Mouse (Mus musculus): Measurements from ENCODE around the gene Scml4. TPM values are rescaled to one million over a fixed set of nuclear protein-coding genes. Genes with fewer than 3 reads are reported as not detected.

The Scml4 gene
- total RNA-seq, 2 experiments from 2014 or later: 2.2 to 3.4 TPM

GRCm38 (mm10) chr10:42940193-42941050 lies 80.3 kb downstream of the Scml4 start:
- intact Hi-C loops (cut with DNase I): loop anchor here (5.0 kb wide), 2 partner anchors 78 to 243 kb away; partner anchors contain the start of gene Scml4
- DNase-seq (ENCODE audit: low spot score in 2 of 2): no peak

- intact Hi-C loops (cut with DNase I): loop anchor here (5.0 kb wide), 2 partner anchors 79 to 244 kb away; partner anchors contain the start of gene Scml4
Observed at GRCm38 (mm10) chr10:42941278-42941677, 81.1 kb downstream of the Scml4 start.

GRCm38 (mm10) chr10:42941697-42942221 lies 81.6 kb downstream of the Scml4 start:
- peak; percentile 51 to 56 for DNase-seq (ENCODE audit: low spot score in 2 of 2)
- intact Hi-C loops (cut with DNase I): loop anchor here (1.0 to 5.0 kb wide), 3 partner anchors 79 to 244 kb away; partner anchors contain the start of gene Scml4

More at GRCm38 (mm10) chr10:42941278-42941677, 81.1 kb downstream of the Scml4 start:
- no peak for DNase-seq (ENCODE audit: low spot score in 2 of 2)

DNA sequence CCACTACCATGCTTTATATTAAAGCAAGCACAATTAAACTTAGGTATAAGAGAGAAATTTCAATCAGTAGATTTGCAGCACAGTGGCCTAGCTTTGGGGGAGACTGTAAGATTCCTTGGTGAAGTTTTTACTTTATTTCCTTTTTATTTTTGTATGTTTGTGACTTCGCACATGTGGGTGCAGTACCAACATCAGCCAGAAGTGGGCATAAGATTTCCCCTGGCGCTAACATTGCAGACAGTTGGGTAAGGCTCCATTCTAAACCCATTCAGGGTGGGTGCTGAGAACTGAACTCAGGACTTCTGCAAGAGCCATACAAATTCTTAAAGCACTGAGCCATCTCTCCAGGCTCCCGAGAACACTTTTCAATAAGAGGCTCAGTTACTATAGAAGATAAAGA lies 82.1 kb downstream of the Scml4 start:
- intact Hi-C loops (cut with DNase I): loop anchor here (1.0 to 5.0 kb wide), 3 partner anchors 80 to 245 kb away; partner anchors contain the start of gene Scml4

DNA sequence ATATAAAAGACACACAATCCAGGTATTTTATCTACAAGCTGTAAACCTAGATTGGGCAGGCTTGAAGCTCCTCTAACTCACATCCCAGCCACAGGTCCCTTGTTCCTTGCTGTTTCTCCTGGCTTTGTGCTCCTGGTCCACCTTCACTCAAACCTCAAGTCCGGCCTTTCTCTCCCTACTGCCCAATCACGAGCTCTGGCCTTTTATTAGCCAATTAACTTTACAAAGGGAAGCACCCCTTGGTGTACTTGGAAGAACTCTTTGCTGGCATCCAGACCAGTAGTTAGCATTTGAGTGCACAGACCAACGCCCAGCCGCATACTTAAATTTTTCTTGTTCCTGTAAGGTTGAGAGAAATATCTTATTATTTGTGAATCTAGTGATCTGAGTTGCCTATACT lies 85.1 kb downstream of the Scml4 start:
- no peak for DNase-seq (ENCODE audit: low spot score in 2 of 2)
- intact Hi-C loops (cut with DNase I): no loop called here

More for the DNA sequence above, 82.1 kb downstream of the Scml4 start:
- DNase-seq (ENCODE audit: low spot score in 2 of 2): no peak

- intact Hi-C loops (cut with DNase I): no loop called here
- no peak for DNase-seq (ENCODE audit: low spot score in 2 of 2)
Observed at GRCm38 (mm10) chr10:42947336-42947735, 87.2 kb downstream of the Scml4 start.

- no peak for DNase-seq (ENCODE audit: low spot score in 2 of 2)
- intact Hi-C loops (cut with DNase I): loop anchor here (10.0 kb wide), 1 partner anchor 514 kb away; no protein-coding TSS in a partner anchor
Observed at GRCm38 (mm10) chr10:42950252-42950751, 90.1 kb downstream of the Scml4 start.

GRCm38 (mm10) chr10:42951078-42952045 lies 91.2 kb downstream of the Scml4 start:
- intact Hi-C loops (cut with DNase I): loop anchor here (10.0 kb wide), 1 partner anchor 513 kb away; no protein-coding TSS in a partner anchor
- no peak for DNase-seq (ENCODE audit: low spot score in 2 of 2)

DNA sequence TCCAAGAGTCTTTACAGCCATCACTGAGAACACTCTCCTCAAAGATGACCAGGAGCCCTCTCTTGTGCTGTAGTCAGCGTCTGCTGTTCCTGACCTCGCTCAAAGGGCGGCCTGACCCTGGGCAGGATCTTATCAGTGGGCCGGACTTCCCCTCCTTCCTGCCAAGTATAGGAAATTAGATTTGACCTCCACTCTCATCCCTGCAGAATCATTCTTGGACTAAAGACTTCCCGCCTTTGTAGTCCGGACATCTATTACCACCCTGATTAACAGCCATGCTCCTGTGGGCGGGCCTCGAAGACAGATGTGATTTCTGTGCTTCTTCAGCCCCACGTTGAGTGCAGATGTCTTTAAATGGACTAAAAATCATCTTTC lies 91.9 kb downstream of the Scml4 start:
- no peak for DNase-seq (ENCODE audit: low spot score in 2 of 2)
- intact Hi-C loops (cut with DNase I): loop anchor here (10.0 kb wide), 1 partner anchor 513 kb away; no protein-coding TSS in a partner anchor

DNA sequence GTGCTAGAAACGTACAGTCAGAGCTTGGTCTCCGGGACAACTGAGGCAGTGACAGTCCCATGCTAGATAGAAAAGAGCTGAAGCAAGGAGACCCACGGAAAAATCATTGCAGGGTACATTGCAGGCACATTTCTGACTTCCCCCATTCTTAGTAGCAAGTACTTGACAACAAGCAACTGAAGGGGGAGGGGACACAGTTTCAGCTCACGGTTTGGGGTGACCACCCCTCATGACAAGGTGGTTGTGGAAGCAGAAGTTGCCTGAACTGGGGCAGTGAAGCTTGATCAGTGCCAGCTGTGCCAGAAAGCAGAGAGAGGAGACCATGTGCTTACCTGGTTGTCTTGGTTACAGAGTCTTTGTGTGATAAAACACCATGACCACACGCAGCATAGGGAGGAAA lies 93.4 kb downstream of the Scml4 start:
- intact Hi-C loops (cut with DNase I): loop anchor here (10.0 kb wide), 1 partner anchor 511 kb away; no protein-coding TSS in a partner anchor
- DNase-seq (ENCODE audit: low spot score in 2 of 2): no peak

DNA sequence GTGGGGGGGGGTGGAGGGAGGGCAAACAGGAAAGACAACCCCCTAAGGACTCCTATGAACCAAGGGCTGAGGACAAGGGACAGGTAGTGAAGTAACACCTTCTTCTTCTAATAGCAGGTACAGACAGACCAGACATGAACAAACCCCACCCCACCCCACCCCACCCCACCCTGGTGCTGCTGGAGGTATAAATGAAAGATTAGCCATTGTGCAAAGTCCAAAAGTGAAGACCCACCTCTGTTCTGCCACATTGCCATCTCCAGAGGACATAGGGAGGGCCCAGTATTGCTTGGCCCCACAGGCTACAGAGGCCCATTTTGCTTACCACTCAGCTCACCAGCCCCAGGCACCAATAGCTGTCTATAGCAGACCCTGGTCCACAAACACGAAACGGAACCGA lies 95.0 kb downstream of the Scml4 start:
- intact Hi-C loops (cut with DNase I): loop anchor here (10.0 kb wide), 1 partner anchor 510 kb away; no protein-coding TSS in a partner anchor
- DNase-seq (ENCODE audit: low spot score in 2 of 2): no peak

DNA sequence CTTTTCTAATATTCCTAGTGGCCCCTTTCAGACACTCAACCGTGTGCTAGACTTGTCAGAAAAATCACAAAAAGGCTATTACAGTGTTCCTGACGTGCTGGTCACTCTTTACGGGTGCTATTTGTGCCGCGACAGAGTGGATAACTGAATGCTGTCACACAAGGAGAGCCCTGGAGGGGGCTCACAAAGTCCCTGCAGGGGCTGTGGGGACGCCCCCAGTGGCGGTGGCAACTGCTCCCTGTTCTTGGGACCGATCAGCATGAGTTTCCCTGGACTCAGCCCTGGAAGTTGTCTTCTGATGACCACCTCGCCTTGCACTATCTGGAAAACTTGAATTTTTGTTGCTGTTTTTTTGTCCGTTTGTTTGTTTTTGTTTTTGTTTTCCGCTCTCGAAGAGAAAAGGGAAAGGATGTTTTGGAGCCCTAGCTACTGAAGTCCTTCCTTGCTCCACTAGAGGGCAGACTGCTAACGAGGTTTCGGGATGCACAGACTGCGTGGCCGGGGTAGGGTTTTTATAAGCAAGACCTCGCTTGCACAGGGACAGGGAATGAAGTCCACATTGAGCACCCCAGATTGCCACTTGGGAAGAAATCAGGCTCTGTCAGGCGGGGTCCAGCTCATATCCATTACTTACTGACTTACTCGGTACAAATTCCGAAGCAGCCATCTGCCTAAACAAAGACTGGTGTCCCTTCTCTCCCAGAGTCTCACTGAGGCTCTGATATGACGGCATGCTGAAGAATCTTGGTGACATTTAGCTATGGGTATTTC lies 97.9 kb downstream of the Scml4 start:
- intact Hi-C loops (cut with DNase I): loop anchor here (2.0 to 10.0 kb wide), 2 partner anchors 29 to 507 kb away; no protein-coding TSS in a partner anchor
- DNase-seq (ENCODE audit: low spot score in 2 of 2): peak; percentile 72 to 78

DNA sequence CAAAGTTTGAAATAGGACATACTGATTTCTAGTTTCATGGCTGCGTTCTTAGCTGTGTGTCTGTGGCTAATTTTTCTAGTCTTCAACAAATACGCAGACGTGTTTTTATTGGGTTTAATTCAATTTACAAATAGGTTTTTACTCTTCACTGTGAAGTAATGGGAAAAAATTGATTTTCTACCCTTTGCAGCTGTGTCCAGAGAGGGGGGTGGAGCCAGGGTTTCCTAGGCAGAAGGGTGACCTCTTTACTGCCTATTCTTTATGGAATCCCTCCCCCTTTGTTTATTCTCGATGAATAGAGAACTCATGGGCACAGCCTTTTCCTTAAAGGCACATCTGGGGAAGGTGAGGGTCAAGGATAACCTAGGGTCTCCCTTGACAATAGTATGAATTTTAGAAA lies 98.5 kb downstream of the Scml4 start:
- intact Hi-C loops (cut with DNase I): loop anchor here (2.0 to 10.0 kb wide), 2 partner anchors 28 to 506 kb away; no protein-coding TSS in a partner anchor

DNA sequence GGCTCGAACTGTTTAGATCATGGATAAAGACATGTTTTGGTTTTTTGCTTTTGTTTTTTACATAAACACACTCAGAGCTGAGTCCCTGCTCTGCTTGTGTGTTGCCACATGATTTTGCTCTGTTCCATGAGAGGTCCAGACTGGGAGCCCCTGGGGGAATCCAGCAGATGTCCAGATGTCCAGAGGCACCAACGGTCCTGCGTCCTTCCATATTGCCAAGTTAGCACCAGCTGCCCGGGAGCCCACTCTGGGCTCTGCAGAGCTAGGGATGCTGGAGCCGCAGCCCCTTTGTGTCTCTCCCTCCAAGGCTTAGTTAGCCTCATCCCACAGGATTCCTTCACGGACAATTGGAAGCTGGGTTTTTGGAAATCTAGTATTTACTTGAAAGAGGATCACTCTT lies 101.6 kb downstream of the Scml4 start:
- intact Hi-C loops (cut with DNase I): no loop called here
- no peak for DNase-seq (ENCODE audit: low spot score in 2 of 2)

More for the DNA sequence above, 98.5 kb downstream of the Scml4 start:
- DNase-seq (ENCODE audit: low spot score in 2 of 2): no peak

DNA sequence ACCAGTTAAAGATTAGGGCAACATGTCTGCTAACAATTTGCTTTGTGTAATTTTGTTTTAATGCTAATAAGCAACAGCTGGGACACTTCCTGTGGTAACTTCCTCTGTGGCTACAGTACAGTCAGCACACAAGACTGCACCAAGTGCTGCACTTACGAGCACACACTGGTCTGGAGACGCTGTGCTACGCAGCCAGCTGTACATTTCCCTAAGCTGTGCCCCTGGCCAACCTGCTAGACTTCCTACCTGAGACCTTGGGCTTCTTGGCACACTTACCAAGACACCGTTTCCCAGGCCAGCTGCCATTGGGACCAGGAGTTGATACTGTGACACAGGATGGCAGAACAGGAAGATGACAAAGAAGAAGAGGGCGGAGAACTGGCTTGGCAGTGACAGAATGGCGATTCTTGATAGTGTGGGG lies 102.0 kb downstream of the Scml4 start:
- no peak for DNase-seq (ENCODE audit: low spot score in 2 of 2)
- intact Hi-C loops (cut with DNase I): no loop called here

DNA sequence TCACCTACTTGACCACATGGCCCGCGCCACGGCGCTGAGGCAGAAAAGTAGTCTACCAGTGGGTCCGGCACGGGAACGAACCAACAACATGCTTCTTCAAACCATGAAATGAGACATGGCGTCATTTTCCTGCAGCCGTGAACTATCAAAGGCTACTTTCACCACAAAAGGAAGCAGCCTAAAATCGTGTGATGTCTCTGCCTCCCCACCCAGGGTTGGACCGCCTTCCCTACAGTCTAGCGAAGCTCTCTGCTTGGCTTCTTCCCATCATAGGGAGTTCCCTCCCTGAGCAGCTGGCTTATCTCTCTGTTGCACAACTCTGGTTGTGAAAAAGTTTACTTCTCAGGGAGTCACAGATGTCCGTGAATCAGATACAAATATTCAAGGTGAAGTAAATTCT lies 102.5 kb downstream of the Scml4 start:
- DNase-seq (ENCODE audit: low spot score in 2 of 2): no peak
- intact Hi-C loops (cut with DNase I): no loop called here

GRCm38 (mm10) chr10:42963061-42963460 lies 102.9 kb downstream of the Scml4 start:
- intact Hi-C loops (cut with DNase I): no loop called here
- no peak for DNase-seq (ENCODE audit: low spot score in 2 of 2)

GRCm38 (mm10) chr10:42968332-42968731 lies 108.2 kb downstream of the Scml4 start:
- intact Hi-C loops (cut with DNase I): no loop called here
- DNase-seq (ENCODE audit: low spot score in 2 of 2): no peak

Measured in left cerebral cortex, postnatal 36 days (tissue).